Mouse (Mus musculus) neural tube, embryonic 12.5 days (tissue): ENCODE results near the gene Kcnj6. TPM values are rescaled to one million over a fixed set of nuclear protein-coding genes. Genes with fewer than 3 reads are reported as not detected.

Experiments
- ATAC-seq: fragments of 200-750 bp; cut with Nextera tagmentation; 2 replicates; pipeline ENCODE4 v1.8.0; 2017; ENCODE audit warnings: low read depth, mild to moderate bottlenecking, moderate TSS enrichment, moderate library complexity; ENCODE audit not compliant: low FRiP score
- H3K27ac ChIP-seq: fragments of 300-500 bp; sonication (generic); 2 replicates; pipeline ENCODE4 v1.5.1; 2016
- H3K27me3 ChIP-seq: fragments of 300-500 bp; sonication (generic); replicated peaks from 2 replicates; pipeline ENCODE4 v1.6.1; 2016; ENCODE audit warnings: mild to moderate bottlenecking
- H3K36me3 ChIP-seq: fragments of 300-500 bp; sonication (generic); 2 replicates; pipeline ENCODE4 v1.6.1; 2016; ENCODE audit warnings: mild to moderate bottlenecking
- H3K4me1 ChIP-seq: fragments of 300-500 bp; sonication (generic); 2 replicates; pipeline ENCODE4 v1.6.1; 2016
- H3K4me2 ChIP-seq: fragments of 300-500 bp; sonication (generic); replicated peaks from 2 replicates; pipeline ENCODE4 v1.6.1; 2016; ENCODE audit warnings: mild to moderate bottlenecking
- H3K4me3 ChIP-seq: fragments of 300-500 bp; sonication (generic); 2 replicates; pipeline ENCODE4 v1.5.1; 2016
- H3K9ac ChIP-seq: fragments of 300-500 bp; sonication (generic); 2 replicates; pipeline ENCODE4 v1.6.1; 2016; ENCODE audit warnings: mild to moderate bottlenecking
- H3K9me3 ChIP-seq: fragments of 300-500 bp; sonication (generic); 2 replicates; pipeline ENCODE4 v1.6.1; 2016; ENCODE audit warnings: mild to moderate bottlenecking
- WGBS: fragments of 180-500 bp; shearing (Covaris S2); methylation state at CpG from one replicate; pipeline ENCODE4 v1.1.7; 2016; 5-methylcytosine and 5-hydroxymethylcytosine counted together
- polyA plus RNA-seq: library from polyadenylated mRNA; unstranded; fragments of >200 nt; fragmentation: Nextera tagmentation; extraction: Ambion mirVana; gene quantifications from 2 replicates; pipeline ENCODE4 v1.2.1, GENCODE M21; 2016

The Kcnj6 gene
- polyA plus RNA-seq, 1 experiment from 2014 or later = 0.35 TPM

DNA sequence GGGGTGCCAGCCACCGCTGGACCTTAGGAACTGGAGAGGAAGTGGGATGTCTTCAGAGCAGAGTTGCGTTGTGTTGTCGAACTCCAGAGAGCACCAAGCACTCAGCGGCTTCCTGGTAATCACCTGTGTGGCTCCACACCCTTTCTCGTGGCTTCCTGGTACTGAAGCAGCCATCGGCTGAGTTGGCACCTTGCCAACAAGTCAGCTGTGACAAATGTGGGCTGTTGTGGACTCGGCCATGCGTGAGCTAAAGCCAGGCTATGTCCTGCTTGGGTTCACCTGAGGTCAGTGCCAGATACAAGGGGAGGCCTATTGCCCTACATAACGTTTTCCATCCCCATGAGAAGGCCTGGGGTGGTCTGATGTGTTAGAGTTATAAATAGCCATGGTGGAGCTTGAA lies 18.0 kb downstream of the Kcnj6 start:
- Histone ChIP-seq H3K9me3 (no peaks in the 10 kb centered on the region), H3K27ac (no peak overlapping the region), H3K4me2 (no peak overlapping the region), H3K4me3 (no peak overlapping the region), H3K9ac (no peak overlapping the region), H3K36me3 (no peaks in the 10 kb centered on the region), H3K4me1 (peaks cover 5% of the 10 kb centered on the region; the same call in 1 of the 2 replicates), H3K27me3 (no peaks in the 10 kb centered on the region)
- 73% methylated on average over 9 of the region's 9 CpGs for WGBS
- ATAC-seq = no peak

GRCm38 (mm10) chr16:94972080-94972855 lies 25.2 kb downstream of the Kcnj6 start:
- Histone ChIP-seq H3K4me3 (no peak overlapping the region), H3K4me1 (no peaks in the 10 kb centered on the region), H3K9ac (no peak overlapping the region), H3K4me2 (no peak overlapping the region), H3K9me3 (no peaks in the 10 kb centered on the region), H3K27me3 (no peaks in the 10 kb centered on the region), H3K36me3 (no peaks in the 10 kb centered on the region), H3K27ac (no peak overlapping the region)
- WGBS = 46% methylated on average over 14 of the region's 14 CpGs
- ATAC-seq = no peak

DNA sequence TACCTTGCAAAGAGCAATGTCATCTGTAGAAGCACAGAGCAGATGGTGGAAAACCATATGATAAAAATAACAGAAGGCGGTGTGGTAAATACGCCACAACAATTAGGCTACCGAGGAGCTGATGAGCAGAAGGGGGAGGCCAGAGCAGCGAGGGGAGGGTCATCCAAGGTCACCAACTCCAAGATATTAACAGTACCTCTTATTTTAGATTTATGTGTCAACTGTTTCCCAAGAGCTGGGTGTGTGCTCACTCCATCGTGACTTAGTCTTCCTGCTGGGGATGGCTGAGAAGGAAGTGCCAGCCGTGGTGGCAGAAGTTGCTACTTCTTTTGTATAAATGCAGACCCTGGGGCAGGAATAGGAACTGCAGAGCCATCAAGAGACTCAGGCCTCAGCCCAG lies 28.6 kb downstream of the Kcnj6 start:
- Histone ChIP-seq H3K9ac (no peak overlapping the region), H3K9me3 (no peaks in the 10 kb centered on the region), H3K27ac (no peak overlapping the region), H3K27me3 (no peaks in the 10 kb centered on the region), H3K4me3 (no peak overlapping the region), H3K4me1 (no peaks in the 10 kb centered on the region), H3K4me2 (no peak overlapping the region), H3K36me3 (no peaks in the 10 kb centered on the region)
- 75% methylated on average over 6 of the region's 6 CpGs for WGBS
- no peak for ATAC-seq

- 81% methylated on average over 2 of the region's 2 CpGs for WGBS
- Histone ChIP-seq H3K27me3 (no peaks in the 10 kb centered on the region), H3K9ac (no peak overlapping the region), H3K27ac (no peak overlapping the region), H3K9me3 (no peaks in the 10 kb centered on the region), H3K4me2 (no peak overlapping the region), H3K4me1 (no peaks in the 10 kb centered on the region), H3K36me3 (no peaks in the 10 kb centered on the region), H3K4me3 (no peak overlapping the region)
- ATAC-seq = no peak
Measured at GRCm38 (mm10) chr16:94968472-94968871, 29.0 kb downstream of the Kcnj6 start.

DNA sequence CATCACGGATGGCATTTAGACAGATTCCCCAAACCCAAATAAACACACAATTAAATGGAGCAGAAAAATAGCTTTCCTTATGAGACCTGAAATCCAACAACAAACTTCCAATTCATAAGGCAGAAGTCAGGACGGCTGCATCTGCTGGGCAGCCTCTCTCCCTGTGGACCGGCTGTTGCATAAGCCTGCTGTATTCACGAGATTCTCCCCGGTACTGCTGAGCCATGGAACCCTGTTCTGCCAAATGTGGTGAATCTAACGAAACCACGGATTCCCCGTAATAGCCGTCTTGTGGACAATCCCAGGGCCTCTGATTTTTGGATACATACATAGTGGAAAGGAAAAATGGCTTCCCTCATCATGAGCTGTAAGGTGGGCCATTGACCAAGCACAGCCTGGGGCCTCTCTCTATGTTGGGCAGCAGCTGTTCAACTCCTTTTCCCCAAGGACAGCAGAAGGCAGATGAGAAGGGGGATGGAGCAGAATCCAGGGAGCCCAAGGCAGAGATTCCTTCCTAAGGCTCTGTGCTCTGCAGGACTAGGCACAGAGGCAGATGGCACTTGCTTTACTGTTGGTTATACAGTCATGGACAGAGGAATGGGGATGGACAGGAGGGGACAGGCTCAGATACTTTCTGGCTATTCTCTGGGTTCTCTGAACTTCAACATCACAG lies 40.2 kb downstream of the Kcnj6 start:
- H3K4me2 ChIP-seq = no peak overlapping the region
- H3K27me3 ChIP-seq = no peaks in the 10 kb centered on the region
- WGBS = 82% methylated on average over 9 of the region's 9 CpGs
- ATAC-seq = no peak
- no peaks in the 10 kb centered on the region for H3K36me3 ChIP-seq
- no peaks in the 10 kb centered on the region for H3K9me3 ChIP-seq
- no peak overlapping the region for H3K27ac ChIP-seq
- no peak overlapping the region for H3K9ac ChIP-seq
- no peak overlapping the region for H3K4me3 ChIP-seq
- H3K4me1 ChIP-seq = no peaks in the 10 kb centered on the region

DNA sequence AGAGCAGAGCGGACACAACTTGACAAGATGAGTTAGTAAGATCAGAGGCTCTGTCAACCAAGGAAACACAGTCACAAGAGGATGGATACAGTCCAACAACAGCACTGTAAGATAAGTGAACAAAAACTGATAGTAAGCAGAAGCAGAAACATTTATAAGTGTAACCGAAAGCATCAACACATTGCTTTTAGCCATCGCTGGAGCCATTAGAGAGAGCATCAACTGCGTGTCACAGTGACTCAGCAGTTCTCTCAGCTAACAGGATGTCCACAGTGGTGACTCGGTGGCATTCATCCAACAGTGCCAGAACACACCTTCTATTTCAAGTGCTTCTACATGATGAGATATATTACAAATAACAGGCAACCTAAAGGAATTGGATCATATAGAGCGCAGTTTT lies 41.1 kb downstream of the Kcnj6 start:
- Histone ChIP-seq H3K9ac (no peak overlapping the region), H3K27me3 (no peaks in the 10 kb centered on the region), H3K4me2 (no peak overlapping the region), H3K4me3 (no peak overlapping the region), H3K4me1 (no peaks in the 10 kb centered on the region), H3K36me3 (no peaks in the 10 kb centered on the region), H3K27ac (no peak overlapping the region), H3K9me3 (no peaks in the 10 kb centered on the region)
- WGBS = 88% methylated on average over 6 of the region's 6 CpGs
- no peak for ATAC-seq

DNA sequence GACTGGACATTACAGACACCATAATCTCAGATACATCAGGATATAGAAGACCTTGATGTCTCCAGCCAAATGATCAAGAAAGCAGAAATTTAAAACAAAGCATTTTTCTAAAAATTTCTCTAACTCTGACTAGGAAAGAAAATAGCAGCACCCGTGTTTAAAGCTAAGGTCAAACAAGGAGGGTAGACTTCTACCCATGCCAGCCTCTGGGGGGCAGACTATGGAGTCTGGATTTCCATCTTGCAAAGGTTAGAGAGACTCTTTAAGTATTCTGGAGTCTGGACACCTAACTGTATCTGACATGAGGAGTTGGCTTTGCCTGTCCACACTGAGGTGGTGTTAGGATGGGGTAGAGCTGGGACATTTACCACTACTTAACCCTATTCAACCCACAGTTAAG lies 44.2 kb downstream of the Kcnj6 start:
- H3K9ac ChIP-seq = no peak overlapping the region
- no peaks in the 10 kb centered on the region for H3K27me3 ChIP-seq
- no peaks in the 10 kb centered on the region for H3K9me3 ChIP-seq
- no peak overlapping the region for H3K4me2 ChIP-seq
- H3K36me3 ChIP-seq = no peaks in the 10 kb centered on the region
- no peak overlapping the region for H3K27ac ChIP-seq
- WGBS = 71% methylated on average over 1 of the region's 1 CpGs
- no peak for ATAC-seq
- H3K4me3 ChIP-seq = no peak overlapping the region
- H3K4me1 ChIP-seq = no peaks in the 10 kb centered on the region

- Histone ChIP-seq H3K4me2 (no peak overlapping the region), H3K36me3 (no peaks in the 10 kb centered on the region), H3K9ac (no peak overlapping the region), H3K9me3 (no peaks in the 10 kb centered on the region), H3K27ac (no peak overlapping the region), H3K27me3 (no peaks in the 10 kb centered on the region), H3K4me1 (no peaks in the 10 kb centered on the region), H3K4me3 (no peak overlapping the region)
- 91% methylated on average over 7 of the region's 7 CpGs for WGBS
- no peak for ATAC-seq
Measured at GRCm38 (mm10) chr16:94949172-94949571, 48.3 kb downstream of the Kcnj6 start.

- no peak for ATAC-seq
- no peaks in the 10 kb centered on the region for H3K4me1 ChIP-seq
- H3K27me3 ChIP-seq = no peaks in the 10 kb centered on the region
- no peaks in the 10 kb centered on the region for H3K36me3 ChIP-seq
- no peak overlapping the region for H3K9ac ChIP-seq
- no peak overlapping the region for H3K4me2 ChIP-seq
- WGBS = 76% methylated on average over 5 of the region's 5 CpGs
- H3K9me3 ChIP-seq = no peaks in the 10 kb centered on the region
- H3K4me3 ChIP-seq = no peak overlapping the region
- H3K27ac ChIP-seq = no peak overlapping the region
Measured at GRCm38 (mm10) chr16:94946848-94947247, 50.7 kb downstream of the Kcnj6 start.

- no peak overlapping the region for H3K27ac ChIP-seq
- 86% methylated on average over 8 of the region's 8 CpGs for WGBS
Measured at GRCm38 (mm10) chr16:94932702-94933101, 64.8 kb downstream of the Kcnj6 start.

DNA sequence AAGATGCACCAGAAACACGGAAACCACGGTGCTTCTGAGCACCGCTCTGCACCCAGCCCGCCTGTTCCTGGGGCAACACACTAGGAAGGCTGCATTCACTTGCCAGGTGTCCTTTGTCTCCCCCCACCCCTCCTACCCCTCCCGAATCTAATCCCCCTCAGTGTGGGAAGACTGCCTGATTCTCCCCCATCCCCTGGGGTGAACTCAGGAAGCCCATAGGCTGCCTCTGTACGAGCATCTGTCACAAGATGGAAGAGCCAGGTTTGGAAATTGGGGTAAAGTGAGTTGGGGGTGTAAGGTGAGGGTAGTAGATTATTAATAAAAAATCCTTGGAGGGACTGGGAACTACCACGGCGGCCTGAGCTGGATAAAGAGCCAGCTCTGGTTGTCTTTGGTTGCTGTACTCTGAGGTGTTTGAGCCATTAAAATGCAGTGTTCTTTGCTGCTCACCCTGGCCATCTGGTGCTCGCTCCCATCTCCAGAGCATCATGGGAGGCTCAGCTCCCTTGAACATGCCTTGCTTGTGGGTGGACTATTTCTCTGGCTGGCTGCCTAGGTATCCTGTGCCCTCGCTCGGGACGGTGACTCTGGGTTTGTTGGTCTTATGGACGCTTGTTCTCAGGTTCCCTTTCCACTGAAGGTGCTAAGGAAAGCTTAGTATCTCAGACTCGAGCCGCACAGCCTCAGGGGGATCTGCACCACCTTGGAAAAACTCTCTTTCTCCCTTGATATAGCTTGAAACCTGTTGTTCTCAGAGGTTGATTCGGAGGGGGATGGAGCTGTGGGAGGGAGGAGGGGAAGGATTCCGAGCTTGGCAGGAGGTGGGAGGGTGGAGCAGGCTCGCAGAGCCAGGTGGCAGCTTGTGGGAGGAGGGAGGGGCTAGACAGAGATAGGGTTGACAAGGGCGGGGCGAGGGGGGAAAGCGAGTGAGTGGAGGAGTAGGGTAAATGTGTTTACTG lies 65.9 kb downstream of the Kcnj6 start:
- Histone ChIP-seq H3K9ac (no peak overlapping the region), H3K4me3 (no peak overlapping the region), H3K27me3 (no peaks in the 10 kb centered on the region), H3K36me3 (no peaks in the 10 kb centered on the region), H3K27ac (no peak overlapping the region), H3K4me1 (peaks cover 14% of the 10 kb centered on the region; the same call in 1 of the 2 replicates), H3K4me2 (peak overlapping the region; percentile 43), H3K9me3 (no peaks in the 10 kb centered on the region)
- WGBS = 10% methylated on average over 21 of the region's 21 CpGs
- ATAC-seq = no peak; the same call in 1 of the 2 replicates

More at GRCm38 (mm10) chr16:94932702-94933101, 64.8 kb downstream of the Kcnj6 start:
- no peaks in the 10 kb centered on the region for H3K9me3 ChIP-seq
- H3K27me3 ChIP-seq = no peaks in the 10 kb centered on the region
- H3K4me3 ChIP-seq = no peak overlapping the region
- ATAC-seq = no peak
- no peak overlapping the region for H3K9ac ChIP-seq
- H3K4me2 ChIP-seq = no peak overlapping the region
- peaks cover 14% of the 10 kb centered on the region; the same call in 1 of the 2 replicates for H3K4me1 ChIP-seq
- H3K36me3 ChIP-seq = no peaks in the 10 kb centered on the region

DNA sequence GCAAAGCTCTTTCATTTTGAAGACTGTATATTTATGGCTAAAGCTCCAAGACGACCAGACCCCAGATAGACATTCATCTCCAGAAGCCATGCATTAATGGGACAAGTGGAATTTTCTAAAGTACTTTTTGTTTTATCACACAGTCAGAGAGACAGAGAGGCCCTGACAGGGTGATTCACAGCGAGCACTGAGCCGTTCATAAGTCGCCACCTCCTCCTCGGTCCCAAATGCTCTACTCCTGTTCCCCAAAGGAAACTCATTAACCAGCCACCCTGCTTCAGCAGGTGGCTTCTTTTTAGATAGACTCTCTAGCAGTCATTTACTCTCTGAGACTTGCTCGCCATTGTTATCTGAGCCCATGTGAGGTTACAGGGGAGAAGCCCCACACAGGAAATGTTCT lies 72.1 kb downstream of the Kcnj6 start:
- H3K27ac ChIP-seq = no peak overlapping the region
- no peak overlapping the region for H3K4me3 ChIP-seq
- no peak for ATAC-seq
- H3K4me1 ChIP-seq = 0 out of 2 replicates have a peak, but pooled peaks cover 6% of the 10 kb centered on the region
- H3K4me2 ChIP-seq = no peak overlapping the region
- 15% methylated on average over 6 of the region's 6 CpGs for WGBS
- no peaks in the 10 kb centered on the region for H3K36me3 ChIP-seq
- no peak overlapping the region for H3K9ac ChIP-seq
- H3K27me3 ChIP-seq = no peaks in the 10 kb centered on the region
- no peaks in the 10 kb centered on the region for H3K9me3 ChIP-seq
